Mouse (Mus musculus): ENCODE measurements around the gene Tcte2.
A peak's percentile ranks its signal among the peaks of the same experiment; 100 is the strongest.

Tcte2 gene

GRCm38 (mm10) chr17:13720187-13720586, 41.4 kb downstream of the Tcte2 start:
- DNase-seq (ENCODE audit: low read depth, low spot score) = no peak

DNA sequence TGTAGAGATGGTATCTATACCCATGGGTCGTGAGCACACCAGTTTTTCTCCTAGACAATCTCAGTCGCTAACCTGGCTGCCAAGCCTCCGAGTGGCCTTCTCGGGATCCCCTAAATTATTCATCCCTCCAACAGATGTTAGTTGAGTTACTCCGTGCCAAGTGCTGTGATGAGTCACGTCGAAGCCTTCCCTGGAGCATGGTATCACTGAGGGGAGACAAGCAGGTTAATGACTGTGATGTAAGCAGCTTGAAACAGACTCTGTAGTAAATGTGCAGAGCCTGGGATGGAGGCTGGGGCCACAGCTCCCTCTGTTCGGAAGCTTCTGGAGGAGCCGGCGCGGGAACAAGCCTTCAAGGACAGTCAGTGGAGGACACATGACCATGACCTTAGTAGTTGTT, 44.2 kb downstream of the Tcte2 start:
- DNase-seq (ENCODE audit: low read depth, low spot score) = no peak

GRCm38 (mm10) chr17:13716336-13716735, 45.3 kb downstream of the Tcte2 start:
- no peak for DNase-seq (ENCODE audit: low read depth, low spot score)

- DNase-seq (ENCODE audit: low read depth, low spot score) = no peak
These were observed 46.1 kb downstream of the Tcte2 start for GRCm38 (mm10) chr17:13715511-13715910.

- DNase-seq (ENCODE audit: low read depth, low spot score) = no peak
These were observed 47.0 kb downstream of the Tcte2 start for GRCm38 (mm10) chr17:13714654-13715053.

- no peak for DNase-seq (ENCODE audit: low read depth, low spot score)
These were observed 47.5 kb downstream of the Tcte2 start for GRCm38 (mm10) chr17:13714128-13714527.

DNA sequence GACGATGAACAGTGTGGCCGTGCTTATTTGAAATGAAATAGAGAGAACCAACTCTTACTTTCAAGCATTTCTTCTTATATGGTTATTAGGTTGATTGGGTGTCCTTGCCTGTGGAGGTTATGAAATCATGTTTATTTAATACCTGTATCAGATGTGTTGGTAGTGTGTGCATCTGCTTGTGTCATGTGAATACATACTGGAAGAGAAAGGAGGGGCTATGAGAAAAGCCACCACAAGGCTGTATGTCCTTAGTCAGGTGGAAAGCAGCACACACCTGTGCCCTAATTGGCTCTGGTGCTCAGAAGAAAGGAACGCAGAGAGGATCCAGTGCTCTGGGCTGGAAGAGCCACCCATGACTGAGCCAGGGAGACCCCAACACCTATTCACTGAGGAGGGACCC, 49.1 kb downstream of the Tcte2 start:
- DNase-seq (ENCODE audit: low read depth, low spot score) = no peak

DNA sequence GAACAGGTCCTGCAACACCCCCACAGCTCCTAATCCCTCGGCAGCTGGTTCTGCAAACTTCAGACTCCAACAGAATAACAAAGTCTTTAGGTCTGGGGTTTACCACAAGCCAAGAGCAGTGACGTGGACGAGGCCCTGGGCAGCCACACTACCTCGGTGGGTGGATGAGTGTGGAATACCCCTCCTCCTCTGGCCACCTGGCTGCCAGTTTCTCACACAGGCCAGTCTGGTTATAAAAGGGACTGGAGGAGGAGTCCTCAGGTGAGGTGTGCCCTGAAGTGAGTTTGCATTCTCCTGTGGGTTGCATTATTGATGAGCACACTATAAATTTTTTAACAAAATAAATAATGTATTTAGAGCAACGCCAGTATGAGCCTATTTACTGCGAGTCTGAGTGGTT, 49.5 kb downstream of the Tcte2 start:
- DNase-seq (ENCODE audit: low read depth, low spot score) = no peak

GRCm38 (mm10) chr17:13711173-13711572, 50.5 kb downstream of the Tcte2 start:
- no peak for DNase-seq (ENCODE audit: low read depth, low spot score)

DNA sequence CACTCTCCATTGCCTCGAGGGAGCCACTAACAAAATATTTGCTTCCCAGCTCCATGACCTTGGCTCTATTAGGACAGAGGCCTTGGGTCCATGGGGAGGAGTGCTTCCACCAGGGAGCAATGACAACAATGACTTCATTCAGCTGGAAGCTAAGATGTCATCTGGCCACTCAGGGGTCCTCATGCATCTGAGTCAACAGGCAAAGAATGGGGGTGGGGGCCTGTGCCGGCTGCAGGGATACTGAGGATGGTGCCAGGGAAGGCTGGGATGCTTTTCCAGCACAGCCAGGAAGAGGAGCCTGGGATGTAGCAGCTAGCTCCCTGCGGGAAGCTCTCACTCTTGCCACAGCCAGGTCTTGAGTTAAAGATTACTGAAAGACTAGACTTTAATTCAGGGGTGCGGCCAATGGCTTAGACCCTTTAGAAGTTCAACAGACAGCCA, 56.1 kb downstream of the Tcte2 start:
- DNase-seq (ENCODE audit: low read depth, low spot score) = no peak

DNA sequence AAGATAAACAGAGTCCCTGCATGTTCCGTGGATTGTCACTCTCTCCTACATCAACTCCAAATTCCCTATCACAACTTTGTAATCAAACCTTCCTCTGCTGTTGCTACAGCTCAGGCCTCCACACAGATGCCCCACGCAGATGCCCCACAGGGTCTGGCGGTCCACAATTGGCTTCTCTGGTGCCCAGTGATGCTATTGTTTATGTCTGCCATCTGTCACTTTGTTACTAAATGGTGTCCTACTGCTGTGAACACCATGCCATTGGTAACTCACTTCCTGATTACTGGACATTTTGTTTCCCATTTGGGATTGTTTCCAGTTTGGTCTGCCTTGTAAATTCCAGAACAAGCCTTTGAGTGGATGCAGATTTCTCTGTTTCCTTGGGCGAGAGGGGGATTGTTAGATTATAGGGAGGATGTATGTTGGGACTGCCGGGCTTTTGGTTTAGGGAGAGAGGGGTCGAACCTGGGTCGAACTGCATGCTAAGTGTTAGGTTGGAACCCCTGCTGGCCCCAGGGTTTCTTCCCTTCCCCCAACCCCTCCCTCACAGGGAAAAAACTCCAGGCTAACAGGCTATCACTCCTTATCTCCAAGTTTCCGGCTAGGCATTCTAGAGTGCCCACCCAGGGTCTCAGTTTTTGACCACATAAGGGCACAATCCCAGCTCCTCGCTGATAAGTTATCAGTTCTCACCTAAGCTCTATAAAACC, 57.9 kb downstream of the Tcte2 start:
- no peak for DNase-seq (ENCODE audit: low read depth, low spot score)

GRCm38 (mm10) chr17:13700131-13701016, 61.3 kb downstream of the Tcte2 start:
- peak; percentile 43 for DNase-seq (ENCODE audit: low read depth, low spot score)

DNA sequence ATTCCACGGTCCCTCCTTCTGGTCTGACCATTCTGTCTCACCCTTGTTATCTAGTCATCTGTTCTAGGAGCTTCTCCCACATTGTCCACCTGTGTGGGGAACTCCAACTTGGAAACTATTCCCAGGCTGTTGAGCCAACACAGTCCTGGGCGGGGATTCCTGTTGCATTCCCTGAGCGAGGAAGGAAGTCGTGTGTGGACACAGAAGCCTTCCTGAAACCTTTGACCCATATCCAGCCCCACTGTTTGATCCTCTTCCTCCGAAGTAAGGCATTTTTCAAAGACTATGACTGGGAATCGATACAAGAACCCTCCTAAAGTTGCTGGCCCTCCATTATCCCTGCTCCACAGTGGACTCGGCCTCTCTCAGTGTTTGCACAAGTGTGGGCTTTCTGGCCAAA, 61.9 kb downstream of the Tcte2 start:
- no peak for DNase-seq (ENCODE audit: low read depth, low spot score)

DNA sequence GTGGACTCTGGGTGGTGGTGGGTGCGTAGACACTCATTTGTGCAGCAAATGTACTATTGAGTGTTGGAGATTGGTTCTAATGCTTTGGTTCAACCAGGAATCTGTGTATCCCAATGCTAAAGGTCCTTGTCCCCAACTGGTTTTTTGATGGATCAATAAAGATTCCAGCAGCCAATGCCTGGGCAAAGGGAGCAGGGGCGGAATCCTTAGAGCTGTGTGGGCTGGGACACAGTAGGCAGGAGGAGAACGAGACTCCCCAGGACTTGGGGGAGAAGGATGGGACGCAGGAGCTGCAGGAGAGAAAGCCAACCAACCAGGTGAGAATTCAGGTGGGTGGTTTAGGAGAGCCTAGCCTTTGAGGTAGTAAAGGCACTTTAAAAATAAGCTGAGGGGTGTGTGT, 63.4 kb downstream of the Tcte2 start:
- DNase-seq (ENCODE audit: low read depth, low spot score) = no peak

- DNase-seq (ENCODE audit: low read depth, low spot score) = no peak
These were observed 64.0 kb downstream of the Tcte2 start for GRCm38 (mm10) chr17:13697646-13698045.

DNA sequence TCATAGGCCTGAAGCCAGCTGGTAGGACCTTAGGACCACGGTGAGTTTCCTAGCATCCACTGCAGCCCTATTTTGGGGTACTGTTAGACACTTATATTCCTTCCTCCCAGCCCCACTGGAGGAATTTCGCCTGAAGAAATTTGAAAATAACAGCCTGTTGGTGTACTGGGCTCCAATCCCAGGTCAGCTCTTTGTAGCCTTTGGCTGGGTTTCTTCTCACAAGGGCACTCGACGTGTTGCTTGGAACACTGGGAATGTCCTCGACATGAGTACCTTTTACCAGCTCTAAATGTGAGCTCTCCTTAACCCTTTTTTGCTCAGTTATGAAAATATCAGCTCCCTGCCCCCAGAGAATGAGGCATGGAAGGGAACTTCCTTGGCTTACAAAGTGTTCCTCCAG, 65.7 kb downstream of the Tcte2 start:
- no peak for DNase-seq (ENCODE audit: low read depth, low spot score)

- no peak for DNase-seq (ENCODE audit: low read depth, low spot score)
These were observed 66.4 kb downstream of the Tcte2 start for GRCm38 (mm10) chr17:13695211-13695610.

DNA sequence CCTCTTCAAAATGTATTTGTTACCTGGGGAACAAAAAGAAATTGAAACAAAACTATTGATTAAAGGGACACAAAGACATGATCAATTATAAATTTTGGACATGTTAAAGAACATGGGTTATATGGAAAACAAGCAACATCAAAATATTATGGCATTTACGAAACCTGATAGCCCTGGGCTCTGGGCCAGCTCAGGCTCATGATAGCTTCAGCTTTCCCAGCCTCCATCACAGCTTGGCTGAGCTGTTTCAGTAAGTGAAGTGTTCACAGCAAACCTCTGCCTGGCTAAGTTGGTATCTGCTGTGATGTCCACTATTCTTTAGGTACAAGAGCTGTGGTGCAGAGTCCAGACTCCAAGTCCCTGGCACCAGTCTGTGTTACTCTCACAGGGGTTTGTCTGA, 67.4 kb downstream of the Tcte2 start:
- no peak for DNase-seq (ENCODE audit: low read depth, low spot score)

DNA sequence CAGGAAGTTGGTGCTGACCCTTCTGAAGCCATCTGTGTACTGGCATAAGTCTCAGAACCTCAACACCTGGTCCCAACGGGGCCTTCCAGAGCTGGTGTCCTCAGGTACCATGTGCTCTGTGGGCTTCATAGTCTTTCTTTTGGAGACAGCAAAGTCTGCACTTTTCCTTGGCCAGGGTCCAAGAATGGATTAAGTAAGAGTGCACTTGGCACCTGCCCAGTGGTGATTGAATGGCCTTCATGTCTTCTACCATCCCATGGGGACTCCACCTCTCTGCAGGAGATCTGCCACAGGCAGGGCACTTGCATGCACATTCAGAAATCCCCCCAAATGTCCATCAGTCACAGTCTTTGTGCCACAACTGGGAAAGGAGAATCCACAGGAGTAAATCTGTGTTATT, 74.0 kb downstream of the Tcte2 start:
- DNase-seq (ENCODE audit: low read depth, low spot score) = no peak

GRCm38 (mm10) chr17:13687086-13687485, 74.5 kb downstream of the Tcte2 start:
- no peak for DNase-seq (ENCODE audit: low read depth, low spot score)

DNA sequence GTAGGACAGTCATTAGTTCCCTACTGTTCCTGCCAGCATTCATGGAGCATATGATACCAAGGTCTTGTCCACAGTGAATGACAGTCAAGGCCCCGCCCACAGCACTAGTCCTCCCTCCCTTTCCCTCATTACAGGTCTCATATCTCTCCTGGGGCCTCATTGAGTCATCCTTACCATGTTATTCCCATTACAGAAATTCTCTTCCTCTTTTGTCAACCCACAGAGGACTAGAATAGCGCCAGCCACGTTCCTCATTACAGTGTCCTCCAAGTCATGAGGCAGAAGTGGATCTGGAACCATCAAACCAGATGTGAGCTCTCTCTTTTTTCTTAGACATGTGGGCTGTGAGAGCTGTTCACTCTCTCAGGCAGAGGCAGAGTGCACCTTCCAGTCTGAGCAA, 76.0 kb downstream of the Tcte2 start:
- DNase-seq (ENCODE audit: low read depth, low spot score) = no peak

- no peak for DNase-seq (ENCODE audit: low read depth, low spot score)
These were observed 77.4 kb downstream of the Tcte2 start for GRCm38 (mm10) chr17:13684256-13684655.

Data from embryo, embryonic 11.5 days (tissue).